Mouse (Mus musculus) bone marrow macrophage, adult 2 months (primary cell): ENCODE results near the gene Zfp366.

Experiments
- CTCF ChIP-seq: IDR thresholded peaks from 2 replicates; pipeline ENCODE4 v1.5.1; 2012; ENCODE audit warnings: low read depth, mild to moderate bottlenecking, low read length, moderate library complexity
- POLR2A ChIP-seq: IDR thresholded peaks from 2 replicates; pipeline ENCODE4 v1.6.1; 2012; ENCODE audit warnings: mild to moderate bottlenecking, low read depth, low read length, borderline replicate concordance

GRCm38 (mm10) chr13:99151121-99151520, 33.5 kb upstream of the Zfp366 start:
- TF ChIP-seq CTCF (no peak), POLR2A (no peak)
